Mouse (Mus musculus) forebrain, embryonic 15.5 days (tissue): Measurements from ENCODE around the gene Carmil1. TPM values are rescaled to one million over a fixed set of nuclear protein-coding genes. Genes with fewer than 3 reads are reported as not detected.
A peak's percentile ranks its signal among the peaks of the same experiment; 100 is the strongest.

Experiments
- ATAC-seq: fragments of 200-750 bp; cut with Nextera tagmentation; replicated peaks from 2 replicates; pipeline ENCODE4 v1.8.0; 2017; ENCODE audit warnings: mild to moderate bottlenecking, moderate TSS enrichment, moderate library complexity
- H3K27ac ChIP-seq: fragments of 300-500 bp; sonication (generic); replicated peaks from 2 replicates; pipeline ENCODE4 v1.5.1; 2015; ENCODE audit warnings: mild to moderate bottlenecking, inconsistent platforms
- H3K27me3 ChIP-seq: fragments of 300-500 bp; sonication (generic); 2 replicates; pipeline ENCODE4 v1.6.1; 2015; ENCODE audit warnings: inconsistent platforms
- H3K36me3 ChIP-seq: fragments of 300-500 bp; sonication (generic); 2 replicates; pipeline ENCODE4 v1.6.1; 2015; ENCODE audit warnings: mild to moderate bottlenecking, inconsistent platforms
- H3K4me1 ChIP-seq: fragments of 300-500 bp; sonication (generic); 2 replicates; pipeline ENCODE4 v1.6.1; 2015; ENCODE audit warnings: inconsistent platforms
- H3K4me2 ChIP-seq: fragments of 300-500 bp; sonication (generic); replicated peaks from 2 replicates; pipeline ENCODE4 v1.6.1; 2015; ENCODE audit warnings: mild to moderate bottlenecking, inconsistent platforms
- H3K4me3 ChIP-seq: fragments of 300-500 bp; sonication (generic); 2 replicates; pipeline ENCODE4 v1.5.1; 2015; ENCODE audit warnings: mild to moderate bottlenecking, inconsistent platforms
- H3K9ac ChIP-seq: fragments of 300-500 bp; sonication (generic); replicated peaks from 2 replicates; pipeline ENCODE4 v1.6.1; 2015; ENCODE audit warnings: mild to moderate bottlenecking, inconsistent platforms
- H3K9me3 ChIP-seq: fragments of 300-500 bp; sonication (generic); 2 replicates; pipeline ENCODE4 v1.6.1; 2016; ENCODE audit warnings: inconsistent platforms
- WGBS: fragments of 180-500 bp; shearing (Covaris S2); methylation state at CpG from one replicate; pipeline ENCODE4 v1.1.7; 2015; ENCODE audit warnings: mixed read lengths; 5-methylcytosine and 5-hydroxymethylcytosine counted together
- polyA plus RNA-seq: library from polyadenylated mRNA; unstranded; fragments of >200 nt; fragmentation: Nextera tagmentation; extraction: Ambion mirVana; gene quantifications from 2 replicates; pipeline ENCODE4 v1.2.1, GENCODE M21; 2015

Carmil1 gene
- polyA plus RNA-seq, 1 experiment from 2014 or later: 39.6 TPM

DNA sequence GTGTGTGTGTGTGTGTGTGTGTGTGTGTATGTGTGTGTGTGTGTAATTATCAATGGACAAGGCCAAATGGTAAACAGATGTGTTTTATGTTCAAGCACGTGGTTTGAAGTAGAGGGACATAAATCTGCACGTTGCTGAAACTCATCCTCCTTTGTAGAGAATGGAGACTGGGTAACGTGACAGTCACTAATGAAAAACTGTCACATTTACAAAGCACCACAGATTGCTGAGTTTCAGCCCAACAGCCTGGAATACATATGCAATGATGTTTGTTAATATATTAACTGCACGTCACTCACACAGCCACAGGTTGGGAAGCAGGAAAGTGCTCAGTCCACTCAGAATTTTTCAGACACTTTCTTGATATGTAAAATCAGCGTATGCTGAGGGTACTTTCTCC, 290.1 kb downstream of the Carmil1 start:
- no peaks in the 10 kb centered on the region for H3K36me3 ChIP-seq
- peaks cover 24% of the 10 kb centered on the region for H3K4me1 ChIP-seq
- peak; percentile 70 for ATAC-seq
- H3K4me2 ChIP-seq: peak overlapping the region; percentile 56
- H3K9ac ChIP-seq: 0 out of 2 replicates have a peak overlapping the region, but pooled peaks have one; percentile 25
- H3K27ac ChIP-seq: no peak overlapping the region
- H3K27me3 ChIP-seq: peaks cover 23% of the 10 kb centered on the region
- 18% methylated on average over 5 of the region's 5 CpGs for WGBS
- H3K9me3 ChIP-seq: no peaks in the 10 kb centered on the region
- peak overlapping the region; percentile 33 for H3K4me3 ChIP-seq

DNA sequence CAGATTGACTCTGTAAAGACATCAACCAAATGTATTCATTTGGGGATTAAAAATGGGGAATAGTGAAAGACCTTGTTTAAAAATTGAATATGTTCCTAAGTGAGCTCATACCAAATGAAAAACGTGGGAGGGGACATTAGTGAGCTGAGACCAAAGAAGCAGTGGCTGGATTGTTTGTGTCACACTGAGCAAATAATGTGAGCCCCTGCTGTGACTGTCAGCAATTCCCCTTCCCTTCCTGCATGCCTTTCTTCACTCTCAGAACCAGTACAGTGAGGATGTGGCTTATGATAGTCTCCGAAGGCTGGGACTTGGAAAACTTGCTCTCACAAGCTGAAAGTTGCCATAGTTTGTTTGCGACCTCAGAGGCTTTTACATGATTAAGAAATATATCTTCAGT, 295.5 kb downstream of the Carmil1 start:
- Histone ChIP-seq H3K9me3 (no peaks in the 10 kb centered on the region), H3K4me3 (no peak overlapping the region), H3K36me3 (no peaks in the 10 kb centered on the region), H3K27me3 (no peaks in the 10 kb centered on the region; the same call in 1 of the 2 replicates), H3K4me2 (no peak overlapping the region), H3K4me1 (peaks cover 3% of the 10 kb centered on the region; the same call in 1 of the 2 replicates), H3K9ac (no peak overlapping the region), H3K27ac (no peak overlapping the region)
- ATAC-seq: no peak
- 38% methylated on average over 3 of the region's 3 CpGs for WGBS

DNA sequence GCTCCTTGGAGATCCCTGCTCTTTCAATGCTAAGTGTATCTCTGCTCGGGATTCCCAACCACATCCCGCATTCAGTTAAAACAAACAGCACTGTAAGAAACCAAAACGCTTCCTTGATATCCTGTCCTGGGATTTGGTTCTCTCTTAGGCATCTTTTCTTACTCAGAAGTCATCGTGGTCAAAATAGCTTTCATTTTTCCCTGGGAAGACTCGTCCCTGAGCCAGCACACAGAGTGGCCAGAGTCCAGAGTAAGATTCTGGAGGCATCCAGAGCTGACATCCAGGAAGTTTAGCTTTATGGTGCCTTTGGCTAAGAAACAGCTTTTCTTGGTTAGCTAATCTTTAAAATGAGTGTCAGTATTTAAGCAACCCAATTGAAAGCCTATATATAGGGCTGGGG, 308.3 kb downstream of the Carmil1 start:
- H3K9me3 ChIP-seq: no peaks in the 10 kb centered on the region
- no peak overlapping the region for H3K9ac ChIP-seq
- no peak for ATAC-seq
- no peaks in the 10 kb centered on the region for H3K27me3 ChIP-seq
- no peaks in the 10 kb centered on the region for H3K36me3 ChIP-seq
- 80% methylated on average over 5 of the region's 5 CpGs for WGBS
- H3K4me1 ChIP-seq: 0 out of 2 replicates have a peak, but pooled peaks cover 14% of the 10 kb centered on the region
- no peak overlapping the region for H3K27ac ChIP-seq
- no peak overlapping the region for H3K4me3 ChIP-seq
- H3K4me2 ChIP-seq: no peak overlapping the region

DNA sequence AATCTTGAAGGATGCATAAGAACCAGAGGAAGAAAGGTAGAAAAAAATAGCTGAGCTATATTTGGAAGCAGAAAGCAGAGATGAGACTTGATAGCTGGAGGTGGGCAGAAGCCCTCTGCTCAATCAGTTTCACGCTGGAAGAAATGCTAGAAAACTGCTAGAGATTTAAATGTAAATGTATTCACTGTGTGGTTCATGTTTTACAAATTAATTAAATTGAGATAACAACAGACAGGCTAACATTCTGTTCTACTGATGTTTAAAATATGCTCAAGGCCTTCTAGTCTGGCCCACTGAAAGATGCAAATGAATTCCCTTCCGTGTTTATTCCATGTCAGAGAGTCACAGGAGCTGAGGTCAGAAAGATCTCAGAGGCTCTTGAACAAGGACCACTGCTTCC, 308.7 kb downstream of the Carmil1 start:
- Histone ChIP-seq H3K4me3 (no peak overlapping the region), H3K27me3 (no peaks in the 10 kb centered on the region), H3K4me2 (no peak overlapping the region), H3K9me3 (no peaks in the 10 kb centered on the region), H3K27ac (no peak overlapping the region), H3K4me1 (0 out of 2 replicates have a peak, but pooled peaks cover 14% of the 10 kb centered on the region), H3K36me3 (no peaks in the 10 kb centered on the region), H3K9ac (no peak overlapping the region)
- ATAC-seq: no peak; the same call in 1 of the 2 replicates
- 45% methylated on average over 2 of the region's 2 CpGs for WGBS

DNA sequence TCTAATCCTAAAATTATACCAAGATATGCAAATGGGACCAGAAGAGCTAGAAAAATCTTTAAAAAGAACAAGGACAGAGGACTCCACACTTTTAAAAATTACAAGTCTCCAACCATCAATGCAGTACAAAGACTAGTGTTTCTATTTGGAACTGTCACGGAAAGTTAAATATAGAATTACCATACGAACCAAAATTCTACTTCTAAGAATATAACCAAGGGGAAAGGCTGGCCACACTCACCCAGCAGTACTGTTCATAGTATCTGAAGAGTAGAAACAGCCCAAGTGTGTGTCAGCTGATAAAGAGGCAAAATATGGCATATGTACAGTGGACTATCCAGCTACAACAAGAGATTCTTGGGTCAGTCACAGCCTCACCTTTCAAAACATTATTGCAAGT, 315.7 kb downstream of the Carmil1 start:
- no peaks in the 10 kb centered on the region for H3K4me1 ChIP-seq
- no peak overlapping the region for H3K4me3 ChIP-seq
- no peaks in the 10 kb centered on the region for H3K9me3 ChIP-seq
- no peak overlapping the region for H3K27ac ChIP-seq
- no peak overlapping the region for H3K4me2 ChIP-seq
- no peaks in the 10 kb centered on the region for H3K27me3 ChIP-seq
- no peaks in the 10 kb centered on the region for H3K36me3 ChIP-seq
- no peak overlapping the region for H3K9ac ChIP-seq
- ATAC-seq: no peak
- 84% methylated on average over 2 of the region's 2 CpGs for whole genome bisulfite sequencing

Other genes with a start within 250 kb of the Carmil1 start
- 0.11 and 0.22 TPM in 2 replicates for gene Cmah, start 46.6 kb upstream of the Carmil1 start, polyA plus RNA-seq